Mouse (Mus musculus): ENCODE measurements around the gene Ksr2. TPM values are rescaled to one million over a fixed set of nuclear protein-coding genes. Genes with fewer than 3 reads are reported as not detected.

The Ksr2 gene
- total and polyA plus RNA-seq, 2 experiments from 2014 or later = 6.3 to 12.6 TPM

GRCm38 (mm10) chr5:117488670-117489325, 75.0 kb downstream of the Ksr2 start:
- no peaks in the 10 kb centered on the region for H3K9me3 ChIP-seq (ENCODE audit: low read length)

DNA sequence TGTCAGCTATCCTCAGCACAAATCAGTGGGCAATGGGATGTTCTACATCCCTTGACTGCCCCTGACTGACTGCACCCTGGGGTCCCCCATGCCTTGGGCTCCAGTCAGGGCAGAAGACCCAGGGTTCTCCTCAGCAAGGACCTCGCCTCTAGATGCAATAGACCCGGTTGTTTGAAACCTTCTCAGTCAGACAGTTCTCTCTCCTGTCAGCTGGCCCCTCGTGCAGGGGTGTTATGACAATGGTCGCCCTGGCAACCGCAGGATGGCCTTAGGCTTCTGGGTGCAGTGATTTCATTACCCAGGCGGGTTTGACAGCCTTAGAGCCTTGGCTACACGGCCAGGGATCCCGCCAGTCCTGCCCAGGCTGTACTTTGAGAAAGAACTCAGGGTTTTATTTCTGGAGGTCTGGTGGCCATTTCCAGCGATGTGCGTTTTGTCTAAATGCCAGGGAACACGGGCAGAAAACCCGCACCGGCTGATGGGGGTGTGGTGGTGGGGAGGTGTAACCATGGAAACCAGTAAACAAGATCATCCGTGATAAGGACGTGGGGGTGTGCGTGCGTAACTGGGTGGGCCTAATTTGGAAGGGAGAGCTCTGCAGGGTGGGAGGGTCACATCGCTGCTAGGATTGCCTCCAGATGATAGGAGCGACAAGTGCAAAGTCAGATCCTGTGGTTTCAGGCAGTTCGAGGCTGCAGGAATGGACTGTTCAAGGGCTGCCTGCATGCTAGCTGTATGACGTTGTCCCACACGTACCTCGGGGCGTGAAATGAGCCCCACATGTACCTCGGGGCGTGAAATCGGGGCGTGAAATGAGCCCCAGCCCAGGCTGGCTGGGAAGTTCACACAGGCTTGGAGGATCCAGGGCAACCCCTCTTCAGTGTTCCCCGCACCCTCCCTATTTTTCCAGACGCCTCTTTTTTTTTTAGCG, 79.4 kb downstream of the Ksr2 start:
- H3K27ac ChIP-seq = peak overlapping the region; percentile 68
- 5% methylated on average over 31 of the region's 31 CpGs for WGBS
- peak overlapping the region; percentile 26 for H3K4me3 ChIP-seq (ENCODE audit: low read length)
- H3K9me3 ChIP-seq (ENCODE audit: low read length) = no peaks in the 10 kb centered on the region
- peak; percentile 83 for ATAC-seq
- H3K4me2 ChIP-seq (ENCODE audit: low read depth, low read length) = peak overlapping the region; percentile 55
- H3K27me3 ChIP-seq (ENCODE audit: insufficient read depth, low read length) = no peaks in the 10 kb centered on the region
- no peak for TF ChIP-seq CTCF (IDR thresholded peaks at IDR 0.05; ENCODE audit: low read depth)
- peak overlapping the region; percentile 14; the same call in 1 of the 2 replicates for H3K9ac ChIP-seq (replicated peaks; ENCODE audit: low read length)
- no peaks in the 10 kb centered on the region for H3K4me1 ChIP-seq (ENCODE audit: insufficient read depth, low read length)
- no peaks in the 10 kb centered on the region for H3K36me3 ChIP-seq (ENCODE audit: insufficient read depth, low read length)
- DNase-seq (ENCODE audit: low spot score) = peak; percentile 80

More at GRCm38 (mm10) chr5:117488670-117489325, 75.0 kb downstream of the Ksr2 start:
- Histone ChIP-seq H3K4me1 (ENCODE audit: insufficient read depth, low read length) (no peaks in the 10 kb centered on the region), H3K4me3 (ENCODE audit: low read length) (no peak overlapping the region), H3K36me3 (ENCODE audit: insufficient read depth, low read length) (no peaks in the 10 kb centered on the region), H3K4me2 (ENCODE audit: low read depth, low read length) (no peak overlapping the region), H3K27ac (no peak overlapping the region), H3K27me3 (ENCODE audit: insufficient read depth, low read length) (no peaks in the 10 kb centered on the region), H3K9ac (replicated peaks; ENCODE audit: low read length) (no peak overlapping the region)
- no peak for ATAC-seq
- no peak for DNase-seq (ENCODE audit: low spot score)
- WGBS = 88% methylated on average over 16 of the region's 16 CpGs
- no peak for TF ChIP-seq CTCF (IDR thresholded peaks at IDR 0.05; ENCODE audit: low read depth)

- Histone ChIP-seq H3K4me2 (ENCODE audit: low read depth, low read length) (peak overlapping the region; percentile 55), H3K36me3 (ENCODE audit: insufficient read depth, low read length) (no peaks in the 10 kb centered on the region), H3K4me3 (ENCODE audit: low read length) (peak overlapping the region; percentile 26), H3K9me3 (ENCODE audit: low read length) (no peaks in the 10 kb centered on the region), H3K4me1 (ENCODE audit: insufficient read depth, low read length) (no peaks in the 10 kb centered on the region), H3K9ac (replicated peaks; ENCODE audit: low read length) (no peak overlapping the region), H3K27ac (0 out of 2 replicates have a peak overlapping the region, but pooled peaks have one; percentile 68), H3K27me3 (ENCODE audit: insufficient read depth, low read length) (no peaks in the 10 kb centered on the region)
- peak; percentile 65 for ATAC-seq
- peak; percentile 96 for TF ChIP-seq CTCF (IDR thresholded peaks at IDR 0.05; ENCODE audit: low read depth)
- DNase-seq (ENCODE audit: low spot score) = peak; percentile 87
- WGBS = 15% methylated on average over 7 of the region's 7 CpGs
These were observed 80.1 kb downstream of the Ksr2 start for GRCm38 (mm10) chr5:117493947-117494346.

DNA sequence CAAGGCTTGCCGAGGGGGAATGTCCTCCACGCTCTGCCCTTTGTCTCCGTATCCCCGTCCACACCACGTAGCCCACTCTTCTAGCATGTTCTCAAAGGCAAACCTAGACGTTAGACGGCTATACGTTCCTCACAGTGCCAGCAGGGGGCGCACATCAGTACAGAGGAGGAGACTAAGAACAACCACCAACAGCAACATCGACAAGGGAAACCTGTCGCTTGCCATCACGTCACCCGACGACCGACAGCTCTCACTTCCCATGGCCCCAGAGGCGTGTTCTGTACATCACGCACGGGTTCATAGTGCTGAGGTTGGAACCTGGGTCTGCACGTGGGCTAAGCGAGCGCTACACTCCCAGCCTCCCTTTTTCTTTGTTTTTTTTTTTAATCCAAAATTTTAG, 83.3 kb downstream of the Ksr2 start:
- DNase-seq (ENCODE audit: low spot score) (peak; percentile 48), ATAC-seq (no peak)
- H3K27ac ChIP-seq = no peak overlapping the region
- 70% methylated on average over 21 of the region's 21 CpGs for WGBS
- no peak overlapping the region for H3K4me2 ChIP-seq (ENCODE audit: low read depth, low read length)
- no peak overlapping the region for H3K4me3 ChIP-seq (ENCODE audit: low read length)
- no peaks in the 10 kb centered on the region for H3K4me1 ChIP-seq (ENCODE audit: insufficient read depth, low read length)
- H3K27me3 ChIP-seq (ENCODE audit: insufficient read depth, low read length) = no peaks in the 10 kb centered on the region
- no peaks in the 10 kb centered on the region for H3K36me3 ChIP-seq (ENCODE audit: insufficient read depth, low read length)
- TF ChIP-seq CTCF (IDR thresholded peaks at IDR 0.05; ENCODE audit: low read depth) = peak; percentile 66
- H3K9me3 ChIP-seq (ENCODE audit: low read length) = no peaks in the 10 kb centered on the region
- H3K9ac ChIP-seq (replicated peaks; ENCODE audit: low read length) = no peak overlapping the region

- Histone ChIP-seq H3K4me2 (ENCODE audit: low read depth, low read length) (no peak overlapping the region), H3K27ac (no peak overlapping the region), H3K36me3 (ENCODE audit: insufficient read depth, low read length) (no peaks in the 10 kb centered on the region), H3K4me3 (ENCODE audit: low read length) (no peak overlapping the region), H3K27me3 (ENCODE audit: insufficient read depth, low read length) (no peaks in the 10 kb centered on the region), H3K9me3 (ENCODE audit: low read length) (no peaks in the 10 kb centered on the region), H3K9ac (replicated peaks; ENCODE audit: low read length) (no peak overlapping the region), H3K4me1 (ENCODE audit: insufficient read depth, low read length) (no peaks in the 10 kb centered on the region)
- TF ChIP-seq CTCF (IDR thresholded peaks at IDR 0.05; ENCODE audit: low read depth) = peak; percentile 76
- no peak for ATAC-seq
- WGBS = 90% methylated on average over 5 of the region's 5 CpGs
- DNase-seq (ENCODE audit: low spot score) = no peak
These were observed 88.8 kb downstream of the Ksr2 start for GRCm38 (mm10) chr5:117502611-117503010.

- ATAC-seq = no peak; the same call in 1 of the 2 replicates
- H3K9me3 ChIP-seq (ENCODE audit: low read length) = no peaks in the 10 kb centered on the region
- no peaks in the 10 kb centered on the region for H3K36me3 ChIP-seq (ENCODE audit: insufficient read depth, low read length)
- H3K4me2 ChIP-seq (ENCODE audit: low read depth, low read length) = no peak overlapping the region
- no peak overlapping the region for H3K9ac ChIP-seq (replicated peaks; ENCODE audit: low read length)
- H3K27me3 ChIP-seq (ENCODE audit: insufficient read depth, low read length) = no peaks in the 10 kb centered on the region
- TF ChIP-seq CTCF (IDR thresholded peaks at IDR 0.05; ENCODE audit: low read depth) = peak; percentile 57
- peak; percentile 31 for DNase-seq (ENCODE audit: low spot score)
- no peak overlapping the region for H3K4me3 ChIP-seq (ENCODE audit: low read length)
- no peaks in the 10 kb centered on the region for H3K4me1 ChIP-seq (ENCODE audit: insufficient read depth, low read length)
- H3K27ac ChIP-seq = no peak overlapping the region
- WGBS = 91% methylated on average over 5 of the region's 5 CpGs
These were observed 90.6 kb downstream of the Ksr2 start for GRCm38 (mm10) chr5:117504431-117504830.

Data from hindbrain, postnatal 0 days (tissue).